Mouse (Mus musculus) liver, embryonic 14.5 days (tissue): ENCODE data around the gene Mamdc4. TPM values are rescaled to one million over a fixed set of nuclear protein-coding genes. Genes with fewer than 3 reads are reported as not detected.

Experiments
- ATAC-seq: fragments of 200-750 bp; cut with Nextera tagmentation; 2 replicates; pipeline ENCODE4 v1.8.0; 2017; ENCODE audit warnings: moderate number of reproducible peaks, mild to moderate bottlenecking, moderate library complexity; ENCODE audit not compliant: insufficient read depth
- DNase-seq, 3 experiments: peaks; one replicate each; pipeline ENCODE4 v3.0.0-alpha.2; 2012 to 2013; ENCODE audit warnings: low read depth in 3 of 3, low spot score in 3 of 3
- H3K27ac ChIP-seq: fragments of 300-500 bp; sonication (generic); 2 replicates; pipeline ENCODE4 v1.5.1; 2014; ENCODE audit warnings: moderate library complexity, mild to moderate bottlenecking, control low read depth, inconsistent platforms
- H3K27me3 ChIP-seq: fragments of 300-500 bp; sonication (generic); 2 replicates; pipeline ENCODE4 v1.6.1; 2014; ENCODE audit warnings: mild to moderate bottlenecking, low read length, moderate library complexity; ENCODE audit not compliant: control insufficient read depth, insufficient read depth
- H3K36me3 ChIP-seq: fragments of 300-500 bp; sonication (generic); replicated peaks from 2 replicates; pipeline ENCODE4 v1.6.1; 2014; ENCODE audit warnings: low read depth; ENCODE audit not compliant: control insufficient read depth, insufficient read depth
- H3K4me1 ChIP-seq, 2 experiments: fragments of 200-500 bp in 1 of 2; fragments of 300-500 bp in 1 of 2; sonication (generic) in 1 of 2; replicated peaks; 2 replicates each; pipeline ENCODE4 v1.6.1; 2012 to 2014; ENCODE audit warnings: antibody characterized with exemption in 1 of 2, inconsistent platforms in 1 of 2, low read length in 1 of 2; ENCODE audit not compliant: control insufficient read depth in 2 of 2, insufficient read depth in 2 of 2
- H3K4me2 ChIP-seq: fragments of 300-500 bp; sonication (generic); 2 replicates; pipeline ENCODE4 v1.6.1; 2014; ENCODE audit warnings: low read depth, mild to moderate bottlenecking, control low read depth, moderate library complexity
- H3K4me3 ChIP-seq, 2 experiments: fragments of 200-500 bp in 1 of 2; fragments of 300-500 bp in 1 of 2; sonication (generic) in 1 of 2; 2 replicates each; pipeline ENCODE4 v1.5.1; 2012 to 2014; ENCODE audit warnings: low read depth in 2 of 2, low read length in 2 of 2, mild to moderate bottlenecking in 2 of 2, control low read depth in 1 of 2, inconsistent platforms in 1 of 2, moderate library complexity in 1 of 2; ENCODE audit not compliant: insufficient read depth in 1 of 2
- H3K9ac ChIP-seq: fragments of 300-500 bp; sonication (generic); replicated peaks from 2 replicates; pipeline ENCODE4 v1.6.1; 2014; ENCODE audit warnings: mild to moderate bottlenecking, control low read depth, moderate library complexity
- H3K9me3 ChIP-seq: fragments of 300-500 bp; sonication (generic); 2 replicates; pipeline ENCODE4 v1.6.1; 2016; ENCODE audit warnings: low read length, mixed read lengths; ENCODE audit not compliant: control insufficient read depth
- CTCF ChIP-seq: IDR thresholded peaks from 2 replicates; pipeline ENCODE4 v1.5.1; 2016; ENCODE audit warnings: antibody characterized with exemption, low read depth, control low read depth
- EP300 ChIP-seq: IDR thresholded peaks from 2 replicates; pipeline ENCODE4 v1.6.1; 2016; ENCODE audit warnings: antibody characterized with exemption, low read depth
- WGBS: fragments of 180-500 bp; shearing (Covaris S2); extraction: QIAGEN DNeasy Blood & Tissue Kit; methylation state at CpG from one replicate; pipeline ENCODE4 v1.1.7; 2014; ENCODE audit not compliant: insufficient replicate concordance; 5-methylcytosine and 5-hydroxymethylcytosine counted together
- polyA plus RNA-seq, 2 experiments: library from polyadenylated mRNA; depleted of rRNA in 1 of 2; stranded (reverse) in 1 of 2; unstranded in 1 of 2; fragments of >200 nt; fragmentation: Nextera tagmentation in 1 of 2; extraction: Ambion mirVana in 1 of 2; gene quantifications; 2 replicates each; pipeline versions ENCODE4 v1.2.1 to v1.2.3; 2012 to 2014

Gene Mamdc4
- polyA plus RNA-seq, 2 experiments, result 0.25 to 9.7 TPM

GRCm38 (mm10) chr2:25579737-25580460 lies 5.3 kb upstream of the Mamdc4 start:
- WGBS, result 2% methylated on average over 27 of the region's 27 CpGs
- no peak overlapping the region for H3K9ac ChIP-seq
- no peak overlapping the region for H3K4me3 ChIP-seq
- H3K9me3 ChIP-seq, result no peaks in the 10 kb centered on the region
- peaks cover 4% of the 10 kb centered on the region for H3K36me3 ChIP-seq
- H3K4me2 ChIP-seq, result no peak overlapping the region
- H3K27ac ChIP-seq, result no peak overlapping the region
- TF ChIP-seq CTCF (peak; percentile 66), EP300 (no peak)
- DNase-seq, result no peak
- no peak for ATAC-seq
- H3K27me3 ChIP-seq, result peaks cover 58% of the 10 kb centered on the region
- peaks cover 0 to 9% of the 10 kb centered on the region in 2 experiments; a peak in 1 of 4 replicates for H3K4me1 ChIP-seq

DNA sequence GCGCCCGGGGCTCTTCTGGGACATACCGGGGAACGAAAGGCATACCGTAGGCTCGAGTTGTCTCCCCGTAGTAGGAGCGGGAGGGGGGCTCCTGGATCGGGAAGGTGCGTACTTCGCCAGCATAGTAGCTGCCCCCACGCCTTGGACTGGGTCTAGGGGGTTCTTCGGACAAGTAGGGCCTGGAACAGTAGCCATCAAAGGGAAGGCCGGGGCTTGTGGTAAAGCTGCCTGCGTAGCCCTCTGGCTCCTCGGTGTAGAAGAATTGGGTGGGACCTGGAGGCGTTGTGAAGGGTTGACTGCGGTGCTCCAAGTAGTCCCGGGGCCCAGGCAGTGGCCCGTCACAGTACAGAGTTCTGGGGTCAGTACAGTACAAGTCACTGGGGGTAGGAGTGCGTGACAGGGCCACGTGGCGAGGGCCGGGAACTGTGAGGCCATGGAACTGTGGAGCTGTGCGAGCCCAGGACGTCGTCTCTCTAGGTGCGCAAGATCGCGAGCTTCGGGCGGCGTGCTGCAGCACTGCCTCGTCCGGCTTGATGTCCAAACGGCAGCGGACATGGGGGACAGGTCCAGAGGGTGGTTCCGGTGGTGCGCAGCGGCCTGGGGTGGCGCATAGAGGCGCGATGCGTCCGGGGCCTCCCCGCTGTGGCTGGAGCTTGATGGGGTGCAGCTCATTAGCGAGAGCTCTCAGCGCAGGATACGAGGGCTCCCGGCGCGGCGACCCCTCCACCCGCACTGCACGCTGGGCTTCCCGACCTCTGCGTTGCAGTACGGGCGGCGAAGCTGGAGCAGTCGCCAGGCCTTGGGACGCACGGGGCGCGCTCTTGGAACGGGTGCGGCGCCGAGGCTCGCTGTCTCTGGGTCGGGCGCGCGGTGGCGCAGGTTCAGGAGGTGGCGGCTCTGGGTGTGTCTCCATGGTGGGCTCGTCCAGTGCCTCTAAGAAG lies 4.4 kb upstream of the Mamdc4 start:
- no peaks in the 10 kb centered on the region for H3K9me3 ChIP-seq
- no peak overlapping the region for H3K4me2 ChIP-seq
- DNase-seq (no peak), ATAC-seq (no peak)
- TF ChIP-seq CTCF (no peak), EP300 (no peak)
- no peak overlapping the region for H3K4me3 ChIP-seq
- WGBS, result 7% methylated on average over 77 of the region's 77 CpGs
- peaks cover 58% of the 10 kb centered on the region for H3K27me3 ChIP-seq
- no peak overlapping the region for H3K27ac ChIP-seq
- no peak overlapping the region for H3K9ac ChIP-seq
- H3K4me1 ChIP-seq, result peaks cover 2 to 9% of the 10 kb centered on the region in 2 experiments; a peak in 3 of 4 replicates
- H3K36me3 ChIP-seq, result peaks cover 4% of the 10 kb centered on the region

DNA sequence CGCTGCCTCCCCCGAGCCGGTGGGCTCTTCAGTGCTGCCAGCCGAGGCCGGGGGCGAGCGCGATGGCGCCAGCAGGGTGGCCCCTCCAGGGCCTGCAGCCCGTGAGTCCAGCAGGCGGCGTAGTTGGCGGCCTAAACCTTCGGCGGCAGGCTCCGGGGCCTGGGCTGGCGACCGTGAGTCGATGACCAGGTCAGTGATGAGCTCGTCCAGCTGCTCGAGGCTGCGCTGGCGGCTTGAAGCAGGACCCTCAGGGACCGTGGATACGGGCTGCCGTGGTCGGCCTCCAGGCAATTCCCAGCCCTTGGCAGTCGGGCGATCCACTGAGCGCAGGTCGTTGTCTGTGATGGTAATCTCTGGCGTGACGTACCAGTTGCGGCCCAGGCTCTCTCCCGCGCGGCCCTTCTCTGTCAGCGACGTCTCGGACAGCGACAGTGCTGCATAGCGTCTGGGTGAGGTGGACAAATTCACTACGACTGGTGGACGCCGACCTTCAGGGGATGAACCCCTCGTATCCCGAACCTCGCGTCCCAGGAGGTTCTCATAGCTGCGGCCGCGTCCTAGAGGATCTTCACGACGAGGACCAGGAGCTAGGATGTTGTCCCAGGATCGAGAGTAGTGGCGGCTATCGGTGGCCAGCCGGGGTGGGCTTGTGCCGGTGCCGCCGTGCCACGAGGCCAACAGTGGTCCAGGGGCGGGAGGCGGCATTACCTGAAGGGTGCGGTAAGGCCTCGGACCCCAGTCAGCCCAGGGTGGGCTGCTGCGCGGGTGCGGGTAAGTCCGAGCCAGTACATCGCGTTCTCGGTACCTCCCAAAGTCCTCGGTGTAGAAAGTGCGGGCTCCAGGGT lies 3.5 kb upstream of the Mamdc4 start:
- 4% methylated on average over 75 of the region's 75 CpGs for WGBS
- no peak overlapping the region for H3K27ac ChIP-seq
- no peak overlapping the region for H3K4me3 ChIP-seq
- peaks cover 8 to 15% of the 10 kb centered on the region in 2 experiments for H3K4me1 ChIP-seq
- H3K36me3 ChIP-seq, result no peaks in the 10 kb centered on the region
- H3K4me2 ChIP-seq, result no peak overlapping the region
- H3K27me3 ChIP-seq, result peaks cover 58% of the 10 kb centered on the region
- no peak overlapping the region for H3K9ac ChIP-seq
- no peak for DNase-seq
- H3K9me3 ChIP-seq, result no peaks in the 10 kb centered on the region
- TF ChIP-seq EP300 (no peak), CTCF (peak; percentile 33; the same call in 1 of the 2 replicates)
- no peak for ATAC-seq

DNA sequence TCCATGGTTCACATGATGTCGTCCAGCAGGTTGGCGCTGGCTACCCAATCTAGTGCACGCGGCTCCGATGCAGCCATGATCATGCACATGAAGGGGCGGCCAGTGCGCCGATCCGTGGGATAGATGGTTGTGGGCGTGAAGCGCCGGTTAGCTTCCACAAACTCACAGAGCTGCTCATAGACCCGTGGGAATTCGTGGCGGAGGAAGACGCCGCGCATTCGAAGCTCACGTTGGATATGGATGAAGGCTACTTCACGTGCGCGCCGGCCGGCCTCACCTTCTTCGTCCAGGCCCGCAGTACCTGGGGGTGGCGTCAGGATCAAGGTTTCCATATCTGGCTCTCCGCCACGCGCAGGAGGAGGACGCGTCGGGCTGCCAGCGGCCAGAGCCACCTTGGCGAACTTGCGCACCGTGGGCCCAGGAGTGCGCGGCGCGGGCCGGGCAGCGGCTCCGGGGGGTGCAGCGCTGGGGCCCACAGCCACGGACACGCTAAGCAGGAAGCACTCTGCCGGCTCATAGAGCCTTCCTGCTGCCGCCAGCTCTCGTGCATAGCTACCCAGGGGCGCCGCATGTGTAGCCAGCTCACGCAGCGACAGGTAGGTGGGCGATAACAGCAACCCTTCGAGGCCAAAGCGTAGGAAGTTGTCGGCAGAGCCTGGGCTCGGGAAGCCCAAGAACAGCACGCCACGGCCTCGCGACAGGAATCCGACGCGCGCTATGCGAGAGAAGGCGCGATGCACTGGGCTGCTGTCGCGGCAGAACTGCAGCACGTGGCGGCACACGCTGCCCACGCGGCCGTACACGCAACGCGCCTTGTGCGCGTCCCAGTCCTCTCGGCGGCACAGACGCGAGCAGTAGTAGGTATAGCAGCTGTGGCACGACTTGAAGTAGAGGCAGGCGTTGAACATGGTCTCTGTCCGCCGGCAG lies 2.6 kb upstream of the Mamdc4 start:
- Histone ChIP-seq H3K9me3 (no peaks in the 10 kb centered on the region), H3K27ac (no peak overlapping the region), H3K27me3 (peaks cover 58% of the 10 kb centered on the region), H3K4me1 (peaks cover 10 to 15% of the 10 kb centered on the region in 2 experiments), H3K4me2 (no peak overlapping the region), H3K4me3 (no peak overlapping the region), H3K36me3 (no peaks in the 10 kb centered on the region), H3K9ac (no peak overlapping the region)
- DNase-seq (no peak), ATAC-seq (no peak)
- WGBS, result 19% methylated on average over 92 of the region's 92 CpGs
- TF ChIP-seq CTCF (no peak), EP300 (no peak)
